Mouse (Mus musculus): Measurements from ENCODE around the gene Chst4.

Chst4 gene

GRCm38 (mm10) chr8:110006312-110007023, 33.1 kb downstream of the Chst4 start:
- no peak for DNase-seq (ENCODE audit: low spot score in 2 of 2)

GRCm38 (mm10) chr8:110004300-110004699, 35.2 kb downstream of the Chst4 start:
- DNase-seq (ENCODE audit: low spot score in 2 of 2) = no peak

- DNase-seq (ENCODE audit: low spot score in 2 of 2) = peak in 1 of 2 experiments; percentile 11
These were observed 36.6 kb downstream of the Chst4 start for GRCm38 (mm10) chr8:110002953-110003352.

GRCm38 (mm10) chr8:109999974-110000373, 39.6 kb downstream of the Chst4 start:
- DNase-seq (ENCODE audit: low spot score in 2 of 2) = no peak

- no peak for DNase-seq (ENCODE audit: low spot score in 2 of 2)
These were observed 41.5 kb downstream of the Chst4 start for GRCm38 (mm10) chr8:109998066-109998465.

- DNase-seq (ENCODE audit: low spot score in 2 of 2) = no peak
These were observed 42.2 kb downstream of the Chst4 start for GRCm38 (mm10) chr8:109997381-109997780.

- DNase-seq (ENCODE audit: low spot score in 2 of 2) = no peak
These were observed 46.6 kb downstream of the Chst4 start for GRCm38 (mm10) chr8:109992951-109993350.

- DNase-seq (ENCODE audit: low spot score in 2 of 2) = no peak
These were observed 47.4 kb downstream of the Chst4 start for GRCm38 (mm10) chr8:109992166-109992565.

- no peak for DNase-seq (ENCODE audit: low spot score in 2 of 2)
These were observed 49.3 kb downstream of the Chst4 start, which contains the start of gene Tat for GRCm38 (mm10) chr8:109990224-109990623. Tat (plus strand) TSS chr8:109990437.

GRCm38 (mm10) chr8:109989151-109989550, 50.4 kb downstream of the Chst4 start:
- no peak for DNase-seq (ENCODE audit: low spot score in 2 of 2)

- no peak for DNase-seq (ENCODE audit: low spot score in 2 of 2)
These were observed 51.8 kb downstream of the Chst4 start for GRCm38 (mm10) chr8:109987776-109988175.

GRCm38 (mm10) chr8:109986384-109986783, 53.2 kb downstream of the Chst4 start:
- no peak for DNase-seq (ENCODE audit: low spot score in 2 of 2)

GRCm38 (mm10) chr8:109983944-109984343, 55.6 kb downstream of the Chst4 start:
- no peak for DNase-seq (ENCODE audit: low spot score in 2 of 2)

GRCm38 (mm10) chr8:109982386-109983105, 57.0 kb downstream of the Chst4 start:
- no peak for DNase-seq (ENCODE audit: low spot score in 2 of 2)

- DNase-seq (ENCODE audit: low spot score in 2 of 2) = no peak
These were observed 60.2 kb downstream of the Chst4 start for GRCm38 (mm10) chr8:109979339-109979738.
